Mouse (Mus musculus): ENCODE results near the gene Mical2.

DNA sequence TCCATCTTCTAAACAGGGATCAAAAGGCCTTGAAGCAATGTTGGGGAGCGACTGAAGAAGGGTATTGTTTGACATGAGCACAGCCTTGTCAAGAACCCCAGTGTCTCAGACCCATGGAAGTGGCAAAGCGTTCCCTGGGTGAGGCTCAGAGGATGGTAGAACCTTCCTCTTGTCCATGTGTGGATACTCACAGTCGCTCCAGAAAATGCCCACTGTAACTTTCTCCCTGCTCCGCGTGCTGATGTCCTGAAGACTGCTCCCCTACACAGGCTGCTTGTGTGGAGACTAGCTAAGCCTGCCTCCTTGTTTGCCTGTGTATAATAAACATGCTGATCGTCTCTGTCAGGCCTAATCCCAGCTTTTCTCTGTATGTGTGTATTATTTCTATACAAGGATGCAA, 228.7 kb downstream of the Mical2 start:
- TF ChIP-seq CTCF (IDR thresholded peaks at IDR 0.05; ENCODE audit: low read depth, low read length) (no peak), TAL1 (conservative IDR thresholded peaks at IDR 0.05; ENCODE audit: low read depth, low read length) (no peak), GATA2 (IDR thresholded peaks at IDR 0.05; ENCODE audit: borderline replicate concordance, low read depth, low read length) (no peak), GATA1 (IDR thresholded peaks at IDR 0.05; ENCODE audit: borderline replicate concordance, low read length) (no peak)

Measured in G1E (cell line).